Mouse (Mus musculus) MEL (cell line): ENCODE data around the gene Rnf185. TPM values are rescaled to one million over a fixed set of nuclear protein-coding genes. Genes with fewer than 3 reads are reported as not detected.

Experiments
- DNase-seq: peaks from one replicate; pipeline ENCODE4 v3.0.0; 2011; ENCODE audit warnings: low read depth, low spot score
- H3K27ac ChIP-seq: 2 replicates; pipeline ENCODE4 v1.5.1; 2012; ENCODE audit warnings: low read depth, mild to moderate bottlenecking, control low read depth, low read length, moderate library complexity; ENCODE audit not compliant: control insufficient read depth
- H3K27me3 ChIP-seq, 2 experiments: fragments of 150-350 bp in 1 of 2; sonication (generic) in 1 of 2; 2 replicates each; pipeline ENCODE4 v1.6.1; 2012; ENCODE audit warnings: low read length in 2 of 2, mild to moderate bottlenecking in 2 of 2, improper control_type of control experiment in 1 of 2, moderate library complexity in 1 of 2; ENCODE audit not compliant: insufficient read depth in 2 of 2, control insufficient read depth in 1 of 2
- H3K36me3 ChIP-seq, 2 experiments: 2 replicates each; pipeline ENCODE4 v1.6.1; 2012 to 2014; ENCODE audit warnings: low read length in 2 of 2, improper control_type of control experiment in 1 of 2, inconsistent platforms in 1 of 2, mild to moderate bottlenecking in 1 of 2; ENCODE audit not compliant: insufficient read depth in 2 of 2, control insufficient read depth in 1 of 2
- H3K4me1 ChIP-seq, 2 experiments: fragments of 150-350 bp in 1 of 2; sonication (generic) in 1 of 2; 2 replicates each; pipeline ENCODE4 v1.6.1; 2012; ENCODE audit warnings: low read length in 2 of 2, improper control_type of control experiment in 1 of 2, mild to moderate bottlenecking in 1 of 2; ENCODE audit not compliant: insufficient read depth in 2 of 2, control insufficient read depth in 1 of 2
- H3K4me3 ChIP-seq, 2 experiments: fragments of 150-350 bp in 1 of 2; sonication (generic) in 1 of 2; 2 replicates each; pipeline ENCODE4 v1.5.1; 2012; ENCODE audit warnings: low read depth in 2 of 2, low read length in 2 of 2, mild to moderate bottlenecking in 2 of 2, moderate library complexity in 2 of 2, control low read depth in 1 of 2, improper control_type of control experiment in 1 of 2; ENCODE audit not compliant: control insufficient read depth in 1 of 2, insufficient read depth in 1 of 2
- H3K79me2 ChIP-seq: 2 replicates; pipeline ENCODE4 v1.6.1; 2012; ENCODE audit warnings: mild to moderate bottlenecking, low read length, moderate library complexity; ENCODE audit not compliant: control insufficient read depth, poor library complexity, insufficient read depth
- H3K9ac ChIP-seq: 2 replicates; pipeline ENCODE4 v1.6.1; 2012; ENCODE audit warnings: low read depth, mild to moderate bottlenecking, control low read depth, low read length, moderate library complexity; ENCODE audit not compliant: control insufficient read depth, poor library complexity, severe bottlenecking
- H3K9me3 ChIP-seq: fragments of 150-350 bp; sonication (generic); replicated peaks from 2 replicates; pipeline ENCODE4 v1.6.1; 2012; ENCODE audit warnings: mild to moderate bottlenecking, low read length, improper control_type of control experiment, moderate library complexity; ENCODE audit not compliant: insufficient read depth
- E2F4 ChIP-seq: IDR thresholded peaks from 2 replicates; pipeline ENCODE4 v1.6.1; 2011; ENCODE audit warnings: low read depth, low read length, improper control_type of control experiment, borderline replicate concordance
- ELF1 ChIP-seq: IDR thresholded peaks from 2 replicates; pipeline ENCODE4 v1.6.1; 2014; ENCODE audit warnings: low read depth, mild to moderate bottlenecking, inconsistent platforms, low read length, improper control_type of control experiment, moderate library complexity
- JUND ChIP-seq: IDR thresholded peaks from 2 replicates; pipeline ENCODE4 v1.6.1; 2011; ENCODE audit warnings: low read depth, mild to moderate bottlenecking, improper control_type of control experiment, low read length
- KAT2A ChIP-seq: conservative IDR thresholded peaks from 2 replicates; pipeline ENCODE4 v1.6.1; 2012; ENCODE audit warnings: low read depth, low read length, improper control_type of control experiment, inconsistent platforms
- MAFK ChIP-seq: IDR thresholded peaks from 2 replicates; pipeline ENCODE4 v1.6.1; 2011; ENCODE audit warnings: low read depth, mild to moderate bottlenecking, low read length, improper control_type of control experiment, borderline replicate concordance
- MAZ ChIP-seq: IDR thresholded peaks from 2 replicates; pipeline ENCODE4 v1.6.1; 2012; ENCODE audit warnings: low read depth, mild to moderate bottlenecking, inconsistent platforms, low read length, improper control_type of control experiment
- NELFE ChIP-seq: IDR thresholded peaks from 2 replicates; pipeline ENCODE4 v1.6.1; 2011; ENCODE audit warnings: low read depth, low read length, improper control_type of control experiment
- POLR2AphosphoS2 ChIP-seq: IDR thresholded peaks from 2 replicates; pipeline ENCODE4 v1.6.1; 2011; ENCODE audit warnings: low read length, improper control_type of control experiment
- RAD21 ChIP-seq: IDR thresholded peaks from 2 replicates; pipeline ENCODE4 v1.6.1; 2011; ENCODE audit warnings: mild to moderate bottlenecking, low read depth, low read length, improper control_type of control experiment
- SIN3A ChIP-seq: IDR thresholded peaks from 2 replicates; pipeline ENCODE4 v1.6.1; 2012; ENCODE audit warnings: low read length, improper control_type of control experiment, inconsistent platforms
- SMC3 ChIP-seq: IDR thresholded peaks from 2 replicates; pipeline ENCODE4 v1.6.1; 2011; ENCODE audit warnings: low read depth, low read length, improper control_type of control experiment
- TBP ChIP-seq: IDR thresholded peaks from 2 replicates; pipeline ENCODE4 v1.8.0; 2011; ENCODE audit warnings: low read depth, low read length, improper control_type of control experiment
- TCF12 ChIP-seq: IDR thresholded peaks from 2 replicates; pipeline ENCODE4 v1.6.1; 2014; ENCODE audit warnings: low read depth, mild to moderate bottlenecking, inconsistent platforms, low read length, improper control_type of control experiment, moderate library complexity
- USF2 ChIP-seq, 2 experiments: IDR thresholded peaks; 2 replicates each; pipeline ENCODE4 v1.6.1; 2011 to 2012; ENCODE audit warnings: improper control_type of control experiment in 2 of 2, low read length in 2 of 2, borderline replicate concordance in 1 of 2, inconsistent platforms in 1 of 2, low read depth in 1 of 2, mild to moderate bottlenecking in 1 of 2; ENCODE audit not compliant: insufficient read depth in 1 of 2
- ZNF384 ChIP-seq: IDR thresholded peaks from 2 replicates; pipeline ENCODE4 v1.6.1; 2012; ENCODE audit warnings: low read depth, mild to moderate bottlenecking, inconsistent platforms, low read length, improper control_type of control experiment
- polyA plus RNA-seq, 2 experiments: library from polyadenylated mRNA; stranded (reverse) in 1 of 2; unstranded in 1 of 2; fragments of >175 nt in 1 of 2; fragments of >200 nt in 1 of 2; gene quantifications; 2 replicates each; pipeline versions ENCODE4 v1.2.1 to v1.2.4; 2012; ENCODE audit warnings: low replicate concordance in 2 of 2, low read depth in 1 of 2; ENCODE audit not compliant: insufficient read length in 2 of 2, insufficient read depth in 1 of 2, missing spikeins in 1 of 2
- total RNA-seq: library from RNA; depleted of rRNA; stranded (reverse); fragments of 300-350 nt; gene quantifications from 2 replicates; pipeline ENCODE4 v1.2.3, GENCODE M21; 2012

The Rnf185 gene
- total and polyA plus RNA-seq, 3 experiments, result 9.9 to 13.8 TPM; not detected in 1

GRCm38 (mm10) chr11:3396091-3396490, 56.1 kb downstream of the Rnf185 start:
- H3K4me1 ChIP-seq, result peaks cover 0 to 2% of the 10 kb centered on the region in 2 experiments; a peak in 2 of 4 replicates
- H3K9me3 ChIP-seq, result no peaks in the 10 kb centered on the region
- peaks cover 0 to 11% of the 10 kb centered on the region in 2 experiments; a peak in 2 of 4 replicates for H3K36me3 ChIP-seq
- H3K4me3 ChIP-seq, result no peak overlapping the region
- DNase-seq, result no peak
- H3K79me2 ChIP-seq, result no peaks in the 10 kb centered on the region
- no peak overlapping the region for H3K9ac ChIP-seq
- TF ChIP-seq USF2 (IDR thresholded peaks at IDR 0.05; ENCODE audit: borderline replicate concordance in 1 of 2, insufficient read depth in 1 of 2, low read depth in 1 of 2, low read length in 2 of 2) (no peak), NELFE (no peak), POLR2AphosphoS2 (no peak), JUND (no peak), SMC3 (no peak), KAT2A (no peak), MAZ (no peak)
- H3K27ac ChIP-seq, result no peak overlapping the region
- no peaks in the 10 kb centered on the region for H3K27me3 ChIP-seq

GRCm38 (mm10) chr11:3394520-3394919, 57.6 kb downstream of the Rnf185 start:
- Histone ChIP-seq H3K4me1 (peaks cover 0 to 2% of the 10 kb centered on the region in 2 experiments; a peak in 1 of 4 replicates), H3K36me3 (peaks cover 0 to 7% of the 10 kb centered on the region in 2 experiments; a peak in 2 of 4 replicates), H3K4me3 (no peak overlapping the region), H3K27ac (no peak overlapping the region), H3K9ac (no peak overlapping the region), H3K9me3 (no peaks in the 10 kb centered on the region), H3K27me3 (no peaks in the 10 kb centered on the region)
- TF ChIP-seq TCF12, result no peak
- no peak for TF ChIP-seq RAD21
- TF ChIP-seq ZNF384, result no peak
- no peak for TF ChIP-seq NELFE
- no peak for TF ChIP-seq SIN3A
- TF ChIP-seq MAFK, result no peak
- no peak for TF ChIP-seq ELF1
- no peak for TF ChIP-seq TBP
- no peak for TF ChIP-seq E2F4
- TF ChIP-seq, all 39 proteins: peak for 0
- H3K79me2 ChIP-seq, result no peaks in the 10 kb centered on the region
- no peak for DNase-seq

GRCm38 (mm10) chr11:3392526-3392925, 59.6 kb downstream of the Rnf185 start:
- peaks cover 6% of the 10 kb centered on the region in 2 experiments for H3K4me1 ChIP-seq
- H3K9me3 ChIP-seq, result no peaks in the 10 kb centered on the region
- DNase-seq, result no peak
- peaks cover 0 to 13% of the 10 kb centered on the region in 2 experiments; a peak in 2 of 4 replicates for H3K36me3 ChIP-seq
- TF ChIP-seq KAT2A (no peak), MAZ (no peak), POLR2AphosphoS2 (no peak)
- H3K9ac ChIP-seq, result no peak overlapping the region
- no peak overlapping the region for H3K27ac ChIP-seq
- no peak overlapping the region for H3K4me3 ChIP-seq
- H3K27me3 ChIP-seq, result no peaks in the 10 kb centered on the region
- no peaks in the 10 kb centered on the region for H3K79me2 ChIP-seq
